Mouse (Mus musculus) right cerebral cortex, adult 18-20 months (tissue): Measurements from ENCODE around the gene Blmh.

Experiments
- DNase-seq: peaks from one replicate; pipeline ENCODE4 v3.0.0; 2022; ENCODE audit warnings: mixed read lengths

Gene Blmh

GRCm38 (mm10) chr11:77000741-77001140 is 76.1 kb downstream of the Blmh start:
- no peak for DNase-seq

GRCm38 (mm10) chr11:77002361-77002760 is 77.8 kb downstream of the Blmh start:
- no peak for DNase-seq

GRCm38 (mm10) chr11:77005881-77006280 is 81.3 kb downstream of the Blmh start:
- DNase-seq: no peak

GRCm38 (mm10) chr11:77006616-77007015 is 82.0 kb downstream of the Blmh start:
- DNase-seq: no peak

GRCm38 (mm10) chr11:77009069-77010025 is 84.7 kb downstream of the Blmh start:
- no peak for DNase-seq

- no peak for DNase-seq
Measured at GRCm38 (mm10) chr11:77010762-77011475, 86.3 kb downstream of the Blmh start.

- no peak for DNase-seq
Measured at GRCm38 (mm10) chr11:77018046-77018445, 93.4 kb downstream of the Blmh start.

- DNase-seq: no peak
Measured at GRCm38 (mm10) chr11:77019539-77019938, 94.9 kb downstream of the Blmh start.

GRCm38 (mm10) chr11:77021749-77022396 is 97.3 kb downstream of the Blmh start:
- DNase-seq: no peak

GRCm38 (mm10) chr11:77026559-77026958 is 102.0 kb downstream of the Blmh start:
- DNase-seq: no peak

- no peak for DNase-seq
Measured at GRCm38 (mm10) chr11:77028157-77028556, 103.5 kb downstream of the Blmh start.

GRCm38 (mm10) chr11:77031151-77031934 is 106.7 kb downstream of the Blmh start:
- no peak for DNase-seq
